Mouse (Mus musculus): ENCODE data around the gene Samd1.

Gene Samd1

GRCm38 (mm10) chr8:83997511-83998141 is at the start of gene Samd1:
Gene Samd1 (plus strand): TSS chr8:83997672.
- peak; percentile 60 for DNase-seq (ENCODE audit: extremely low spot score)

GRCm38 (mm10) chr8:83954749-83955105 is 42.7 kb upstream of the Samd1 start:
- no peak for DNase-seq (ENCODE audit: extremely low spot score)

GRCm38 (mm10) chr8:83955106-83955957 is 42.1 kb upstream of the Samd1 start, which contains the start of the genes Gm10644 and Asf1b:
Gene Gm10644 (minus strand): TSS chr8:83955205.
Gene Asf1b (plus strand): TSS chr8:83955507.
- DNase-seq (ENCODE audit: extremely low spot score), result peak; percentile 99

- no peak for DNase-seq (ENCODE audit: extremely low spot score)
Observed at GRCm38 (mm10) chr8:83955958-83956218, 41.6 kb upstream of the Samd1 start.

- DNase-seq (ENCODE audit: extremely low spot score), result no peak
Observed at GRCm38 (mm10) chr8:83956789-83957188, 40.7 kb upstream of the Samd1 start.

- no peak for DNase-seq (ENCODE audit: extremely low spot score)
Observed at GRCm38 (mm10) chr8:83964015-83964765, 33.3 kb upstream of the Samd1 start.

GRCm38 (mm10) chr8:83967701-83968100 is 29.8 kb upstream of the Samd1 start:
- DNase-seq (ENCODE audit: extremely low spot score), result no peak

- no peak for DNase-seq (ENCODE audit: extremely low spot score)
Observed at GRCm38 (mm10) chr8:83971121-83971520, 26.4 kb upstream of the Samd1 start.

- DNase-seq (ENCODE audit: extremely low spot score), result no peak
Observed at GRCm38 (mm10) chr8:83971661-83972060, 25.8 kb upstream of the Samd1 start.

GRCm38 (mm10) chr8:83972150-83973120 is 25.0 kb upstream of the Samd1 start, which contains the start of gene Prkaca:
Gene Prkaca (plus strand): TSS chr8:83972993.
- DNase-seq (ENCODE audit: extremely low spot score), result peak; percentile 96

GRCm38 (mm10) chr8:83973161-83974031 is 24.1 kb upstream of the Samd1 start:
- no peak for DNase-seq (ENCODE audit: extremely low spot score)

GRCm38 (mm10) chr8:83974521-83974920 is 23.0 kb upstream of the Samd1 start:
- DNase-seq (ENCODE audit: extremely low spot score), result no peak

- DNase-seq (ENCODE audit: extremely low spot score), result no peak
Observed at GRCm38 (mm10) chr8:83976101-83976630, 21.3 kb upstream of the Samd1 start.

- no peak for DNase-seq (ENCODE audit: extremely low spot score)
Observed at GRCm38 (mm10) chr8:83976779-83977350, 20.6 kb upstream of the Samd1 start.

GRCm38 (mm10) chr8:83977646-83978045 is 19.8 kb upstream of the Samd1 start:
- no peak for DNase-seq (ENCODE audit: extremely low spot score)

GRCm38 (mm10) chr8:83978200-83978599 is 19.3 kb upstream of the Samd1 start:
- DNase-seq (ENCODE audit: extremely low spot score), result no peak

- DNase-seq (ENCODE audit: extremely low spot score), result no peak
Observed at GRCm38 (mm10) chr8:83980250-83980649, 17.2 kb upstream of the Samd1 start.

GRCm38 (mm10) chr8:83980845-83981244 is 16.6 kb upstream of the Samd1 start:
- no peak for DNase-seq (ENCODE audit: extremely low spot score)

GRCm38 (mm10) chr8:83981533-83981932 is 15.9 kb upstream of the Samd1 start:
- no peak for DNase-seq (ENCODE audit: extremely low spot score)

- DNase-seq (ENCODE audit: extremely low spot score), result no peak
Observed at GRCm38 (mm10) chr8:83982449-83982848, 15.0 kb upstream of the Samd1 start.
